Mouse (Mus musculus): ENCODE measurements around the gene Olfr1347. TPM values are rescaled to one million over a fixed set of nuclear protein-coding genes. Genes with fewer than 3 reads are reported as not detected.
"Not testable (repeated sequence)": the region's sequence is repeated elsewhere in the genome, so short reads cannot be mapped to it uniquely, and the experiment has no call there.

Gene Olfr1347
- not detected for total RNA-seq (2021)
- long read RNA-seq, experiment 1, result 0 reads
- long read RNA-seq, experiment 2, result 0 reads

DNA sequence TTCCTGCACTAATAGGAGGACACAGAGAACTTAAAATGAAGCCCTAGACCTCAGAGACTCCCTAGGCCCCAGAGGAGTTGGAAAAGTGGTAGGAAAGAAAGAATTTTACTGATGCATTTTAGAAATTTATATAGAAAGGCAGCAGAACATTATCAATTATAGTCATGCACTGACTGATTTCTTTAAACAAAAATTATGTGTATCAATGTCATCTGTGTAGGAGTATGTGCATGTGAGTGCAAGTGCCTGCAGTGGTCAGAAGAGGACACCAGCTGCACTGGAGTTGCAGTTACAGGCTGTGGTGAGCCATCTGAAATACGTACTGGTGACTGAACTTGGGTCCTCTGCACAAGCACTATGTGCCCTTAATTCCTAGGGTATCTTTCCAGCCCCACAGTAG lies at the start of gene Olfr1347:
Gene Olfr1347, minus strand, starts transcription at position 101 of the 400 bp plus-strand sequence.
- no peak for DNase-seq

DNA sequence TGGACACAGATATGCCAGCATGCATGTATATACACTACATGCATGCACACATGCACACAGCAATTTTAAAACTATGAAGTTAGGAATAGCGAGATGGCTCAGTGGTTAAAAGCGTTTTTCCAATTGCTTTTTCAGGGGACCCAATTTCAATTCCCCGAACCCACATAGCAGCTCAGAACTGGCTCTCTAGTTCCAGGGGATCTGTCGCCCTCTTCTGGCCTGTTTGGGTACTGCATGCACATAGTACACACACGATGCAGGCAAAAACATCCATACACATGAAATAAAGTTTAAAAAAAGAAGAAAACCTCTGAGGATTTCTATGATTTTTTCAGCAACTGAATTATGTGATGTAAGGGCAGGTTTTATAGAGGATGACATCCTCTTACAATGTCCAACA lies 26.6 kb upstream of the Olfr1347 start:
- no peak for DNase-seq

- DNase-seq, result no peak
Measured at GRCm38 (mm10) chr7:6525001-6525400, 25.4 kb upstream of the Olfr1347 start.

DNA sequence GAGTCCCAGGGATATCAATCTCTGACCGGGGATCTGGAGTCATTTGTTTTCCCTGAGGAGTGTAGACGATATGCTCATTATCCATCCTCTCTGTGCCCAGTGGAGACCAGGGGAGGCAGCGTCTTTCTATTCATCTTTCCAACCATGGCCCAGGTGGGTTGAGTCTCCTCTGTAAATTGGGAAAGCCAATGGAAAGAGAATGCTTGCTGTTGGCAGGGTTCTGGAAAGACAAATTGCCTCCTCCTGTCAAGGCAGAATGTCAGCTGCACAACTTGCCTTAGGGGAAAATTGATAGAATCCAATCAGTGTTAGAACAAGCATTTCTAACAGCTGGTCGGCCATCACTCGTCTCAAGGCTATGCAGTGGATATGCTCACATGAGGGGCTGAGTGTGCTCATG lies 23.3 kb upstream of the Olfr1347 start, which contains the start of gene Olfr1349:
Gene Olfr1349, minus strand, starts transcription at position 101 of the 400 bp plus-strand sequence.
- DNase-seq, result no peak

DNA sequence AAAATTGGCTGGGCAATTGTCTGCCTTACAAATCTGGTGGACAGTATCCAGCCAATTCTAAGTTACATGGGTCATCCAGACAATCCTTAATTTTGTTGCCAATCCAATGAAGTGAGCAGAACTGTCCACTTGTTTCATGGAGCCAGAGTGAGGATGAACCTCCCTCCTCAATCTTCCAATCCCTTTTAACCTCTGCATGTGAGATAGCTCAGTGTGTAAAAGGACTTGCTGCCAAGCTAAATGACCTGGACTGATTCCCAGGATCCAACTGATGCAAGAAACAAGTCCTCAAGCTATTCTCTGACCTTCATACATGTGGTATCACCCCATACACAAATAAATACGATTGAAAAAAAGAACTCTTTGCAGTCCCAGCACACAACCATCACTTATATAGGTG lies 22.1 kb upstream of the Olfr1347 start:
- DNase-seq, result no peak

- no peak for DNase-seq
Measured at GRCm38 (mm10) chr7:6508648-6509047, 9.1 kb upstream of the Olfr1347 start, which contains the start of gene Olfr1348. TSS of gene Olfr1348 (minus strand) at chr7:6508748.

DNA sequence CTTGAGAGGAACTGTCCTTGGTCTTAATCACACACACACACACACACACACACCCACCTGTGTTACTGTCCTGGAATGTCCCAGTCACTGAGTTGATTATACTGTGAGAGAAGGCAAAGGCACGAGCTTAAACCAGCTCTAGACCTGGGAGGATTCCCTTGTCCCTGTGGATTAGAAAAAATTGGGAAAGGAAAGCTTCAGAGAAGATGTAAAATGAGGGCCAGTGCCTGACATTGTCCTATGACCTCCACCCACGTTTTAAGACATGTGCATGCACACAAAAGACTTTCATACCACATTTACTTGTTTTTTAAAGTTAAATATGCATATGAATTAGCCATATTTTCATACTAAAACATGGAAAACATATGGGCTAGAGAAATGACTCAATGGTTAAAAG lies 12.7 kb downstream of the Olfr1347 start, which contains the start of gene Olfr5:
Gene Olfr5, minus strand, starts transcription at position 101 of the 400 bp plus-strand sequence.
- DNase-seq, result no peak

GRCm38 (mm10) chr7:6477633-6478032 lies 21.9 kb downstream of the Olfr1347 start:
- DNase-seq, result not testable (repeated sequence)

DNA sequence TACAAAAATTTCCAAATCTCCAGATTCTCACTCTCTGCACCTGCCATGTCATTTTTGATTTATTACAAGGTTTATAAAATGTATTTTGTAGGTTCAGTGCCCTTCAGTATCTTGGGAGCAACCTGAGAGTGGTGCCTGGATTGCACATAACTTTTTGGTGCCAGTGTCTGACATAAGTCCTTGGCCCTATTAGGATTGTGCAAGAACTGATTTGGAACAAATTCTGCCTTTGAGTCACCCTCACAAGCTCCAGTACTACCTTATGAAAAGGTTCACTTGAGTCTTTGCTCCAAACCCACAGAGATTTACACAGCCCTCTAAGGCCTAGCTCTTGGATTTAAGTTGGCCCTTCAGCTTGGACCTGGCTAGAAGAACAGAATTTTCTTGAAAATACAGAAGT lies 32.6 kb downstream of the Olfr1347 start, which contains the start of gene Olfr1346:
Gene Olfr1346, plus strand, starts transcription at position 151 of the 400 bp plus-strand sequence.
- no peak for DNase-seq

DNA sequence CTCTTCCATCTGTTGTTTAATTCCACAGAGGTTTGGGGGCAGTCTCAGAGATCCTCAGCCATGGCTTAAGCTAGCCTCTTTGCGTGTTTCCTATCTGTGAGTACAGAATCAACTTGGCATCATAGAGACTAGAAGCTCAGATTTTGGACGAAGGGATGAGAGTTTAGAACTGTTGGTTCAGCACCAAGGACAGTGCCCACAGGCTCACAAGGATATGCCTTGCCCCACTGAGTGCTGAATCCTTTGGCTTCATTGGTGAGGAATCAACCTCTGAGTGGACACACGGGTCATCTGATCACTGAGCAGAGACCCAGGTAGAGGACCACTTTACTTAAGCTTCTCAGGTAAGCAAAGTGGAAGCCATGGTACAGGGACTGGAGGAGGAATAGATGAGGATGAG lies 43.2 kb downstream of the Olfr1347 start:
- DNase-seq, result no peak

- DNase-seq, result no peak
Measured at GRCm38 (mm10) chr7:6455868-6456267, 43.7 kb downstream of the Olfr1347 start, which contains the start of gene Olfr1336. TSS of gene Olfr1336 (plus strand) at chr7:6456168.

- no peak for DNase-seq
Measured at GRCm38 (mm10) chr7:6447771-6448170, 51.8 kb downstream of the Olfr1347 start.

DNA sequence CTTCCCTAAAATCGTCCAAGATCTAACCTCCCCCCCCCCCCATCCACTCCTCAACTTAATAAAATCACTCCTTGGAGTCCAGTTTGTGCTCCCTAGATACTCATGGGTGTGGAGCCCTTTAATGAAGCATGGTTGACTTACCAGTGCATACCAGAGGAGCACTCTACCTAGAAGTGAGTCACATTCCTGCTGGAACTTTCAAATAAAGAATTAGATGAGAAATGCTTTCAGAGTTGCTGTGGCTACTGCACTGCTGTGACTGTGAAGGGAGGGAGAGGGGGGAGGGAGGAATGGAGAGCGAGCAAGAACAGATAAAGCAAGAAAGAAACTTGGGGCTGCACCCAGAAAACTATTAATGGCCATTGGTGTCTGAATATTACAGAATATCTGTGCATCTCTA lies 58.4 kb downstream of the Olfr1347 start:
- no peak for DNase-seq

GRCm38 (mm10) chr7:6438388-6438787 lies 61.2 kb downstream of the Olfr1347 start, which contains the start of gene Olfr1344:
TSS of gene Olfr1344 (plus strand) at chr7:6438688.
- DNase-seq, result no peak

Other genes starting within 250 kb of the Olfr1347 start
- gene Epp13, start 247.0 kb downstream of the Olfr1347 start, total RNA-seq (2021), result not detected
- gene Zfp667, start 213.2 kb downstream of the Olfr1347 start, total RNA-seq (2021), result 1 to 10 TPM; 3.0 to 3.6 TPM
- 1 to 10 TPM in 1 of 2 experiments, under 1 TPM in 1; 0.47 to 1.0 TPM for gene Zfp583, start 168.5 kb downstream of the Olfr1347 start, total RNA-seq (2021)
- gene Gm3854, start 156.0 kb downstream of the Olfr1347 start, total RNA-seq (2021), result under 1 TPM; 0.12 to 0.14 TPM
- under 1 TPM; 0.84 to 0.92 TPM for gene Zfp78, start 136.5 kb downstream of the Olfr1347 start, total RNA-seq (2021)
- 1 to 10 TPM; 3.7 to 3.9 TPM for gene Zfp28, start 116.5 kb downstream of the Olfr1347 start, total RNA-seq (2021)
- gene Smim17, start 101.0 kb downstream of the Olfr1347 start, total RNA-seq (2021), result under 1 TPM in 1 of 2 experiments, not detected in 1; 0.77 TPM
- gene Gm20715, start 89.5 kb downstream of the Olfr1347 start, total RNA-seq (2021), result not detected
- not detected for gene Olfr1344, start 61.1 kb downstream of the Olfr1347 start, total RNA-seq (2021)
- gene Olfr1336, start 43.6 kb downstream of the Olfr1347 start, total RNA-seq (2021), result not detected
- not detected for gene Olfr1346, start 32.7 kb downstream of the Olfr1347 start, total RNA-seq (2021)
- gene Olfr5, start 12.8 kb downstream of the Olfr1347 start, total RNA-seq (2021), result not detected
- gene Olfr1348, start 9.0 kb upstream of the Olfr1347 start, total RNA-seq (2021), result not detected
- not detected for gene Olfr1349, start 23.2 kb upstream of the Olfr1347 start, total RNA-seq (2021)
- not detected for gene Olfr1350, start 65.1 kb upstream of the Olfr1347 start, total RNA-seq (2021)
- gene Zim1, start 196.7 kb upstream of the Olfr1347 start, total RNA-seq (2021), result 100 to 1,000 TPM; 112 to 137 TPM
- gene Peg3, start 230.7 kb upstream of the Olfr1347 start, total RNA-seq (2021), result 100 to 1,000 TPM; 160 to 196 TPM
- 1 to 10 TPM; 5.9 to 6.5 TPM for gene Usp29, start 230.8 kb upstream of the Olfr1347 start, total RNA-seq (2021)